Mouse (Mus musculus) myocyte (in vitro differentiated cells): ENCODE measurements around the gene Gdpd1.
"Not testable (repeated sequence)": the region's sequence is repeated elsewhere in the genome, so short reads cannot be mapped to it uniquely, and the experiment has no call there.

ENCODE experiments used
- CEBPB ChIP-seq: IDR thresholded peaks from 2 replicates; pipeline ENCODE4 v1.6.1; 2011; ENCODE audit warnings: mild to moderate bottlenecking, moderate library complexity; ENCODE audit not compliant: poor library complexity, insufficient read depth, severe bottlenecking
- E2F4 ChIP-seq: IDR thresholded peaks from one replicate; pipeline ENCODE4 v1.6.1; 2011; ENCODE audit warnings: mild to moderate bottlenecking, control low read depth, moderate library complexity; ENCODE audit not compliant: insufficient read depth
- MAX ChIP-seq: IDR thresholded peaks from one replicate; pipeline ENCODE4 v1.6.1; 2011; ENCODE audit warnings: low read depth, mild to moderate bottlenecking, control low read depth
- MYOD1 ChIP-seq, 3 experiments: IDR thresholded peaks; one replicate each; pipeline ENCODE4 v1.6.1; 2011; ENCODE audit warnings: control low read depth in 2 of 3, low read depth in 2 of 3, mild to moderate bottlenecking in 2 of 3, moderate library complexity in 1 of 3; ENCODE audit not compliant: insufficient read length in 2 of 3, control insufficient read depth in 1 of 3
- MYOG ChIP-seq, 3 experiments: IDR thresholded peaks; one replicate each; pipeline ENCODE4 v1.6.1; 2011; ENCODE audit warnings: control low read depth in 2 of 3, low read depth in 2 of 3, mild to moderate bottlenecking in 2 of 3; ENCODE audit not compliant: insufficient read length in 2 of 3, control insufficient read depth in 1 of 3, insufficient read depth in 1 of 3
- POLR2A ChIP-seq: IDR thresholded peaks from one replicate; pipeline ENCODE4 v1.6.1; 2011; ENCODE audit warnings: low read depth, mild to moderate bottlenecking, control low read depth, moderate library complexity; ENCODE audit not compliant: insufficient read length
- POLR2AphosphoS2 ChIP-seq: IDR thresholded peaks from one replicate; pipeline ENCODE4 v1.6.1; 2011; ENCODE audit warnings: low read depth, control low read depth; ENCODE audit not compliant: insufficient read length
- REST ChIP-seq: IDR thresholded peaks from one replicate; pipeline ENCODE4 v1.6.1; 2011; ENCODE audit warnings: mild to moderate bottlenecking, control low read depth, moderate library complexity; ENCODE audit not compliant: insufficient read depth, insufficient read length
- SRF ChIP-seq: IDR thresholded peaks from one replicate; pipeline ENCODE4 v1.6.1; 2011; ENCODE audit warnings: low read depth; ENCODE audit not compliant: control insufficient read depth, insufficient read length
- TCF12 ChIP-seq: IDR thresholded peaks from one replicate; pipeline ENCODE4 v1.6.1; 2011; ENCODE audit warnings: mild to moderate bottlenecking, control low read depth; ENCODE audit not compliant: poor library complexity, insufficient read depth, severe bottlenecking
- USF1 ChIP-seq: IDR thresholded peaks from one replicate; pipeline ENCODE4 v1.6.1; 2011; ENCODE audit warnings: low read depth, mild to moderate bottlenecking, control low read depth, moderate library complexity

GRCm38 (mm10) chr11:87048900-87049299, 25.0 kb downstream of the Gdpd1 start:
- TF ChIP-seq TCF12; CEBPB; POLR2A; REST; USF1; MYOD1 (IDR thresholded peaks at IDR 0.05; ENCODE audit: control insufficient read depth in 1 of 3, insufficient read length in 2 of 3, low read depth in 2 of 3); MAX; MYOG (IDR thresholded peaks at IDR 0.05; ENCODE audit: control insufficient read depth in 1 of 3, insufficient read depth in 1 of 3, insufficient read length in 2 of 3, low read depth in 2 of 3); E2F4; POLR2AphosphoS2; SRF: not testable (repeated sequence)
